Mouse (Mus musculus) granulocyte monocyte progenitor cell, adult 5-6 weeks (primary cell): ENCODE measurements around the gene Tuba4a. TPM values are rescaled to one million over a fixed set of nuclear protein-coding genes. Genes with fewer than 3 reads are reported as not detected.
"Not testable (repeated sequence)": the region's sequence is repeated elsewhere in the genome, so short reads cannot be mapped to it uniquely, and the experiment has no call there.

Experiments used
- ATAC-seq: replicated peaks from 2 replicates; pipeline ENCODE4 v1.8.0; 2016; ENCODE audit warnings: mild to moderate bottlenecking, moderate TSS enrichment, inconsistent platforms; ENCODE audit not compliant: poor library complexity, severe bottlenecking
- total RNA-seq, 2 experiments: library from RNA; stranded (forward) in 1 of 2; stranded (reverse) in 1 of 2; fragments of 200-712, 200-1000 nt in 1 of 2; fragments of >200 nt in 1 of 2; fragmentation: Nextera tagmentation in 1 of 2; gene quantifications; 2 replicates each; pipeline ENCODE4 v1.2.3; 2014 to 2017

Tuba4a gene
- total RNA-seq, 2 experiments from 2014 or later = 534 to 690 TPM

- ATAC-seq = peak; percentile 74
Observed at GRCm38 (mm10) chr1:75236117-75237050, 16.7 kb upstream of the Tuba4a start, which contains the start of gene Dnajb2. Dnajb2 (plus strand) TSS chr1:75236406.

- ATAC-seq = peak; percentile 69
Observed at GRCm38 (mm10) chr1:75234606-75235005, 14.9 kb upstream of the Tuba4a start.

GRCm38 (mm10) chr1:75232489-75232888, 12.8 kb upstream of the Tuba4a start:
- not testable (repeated sequence) for ATAC-seq

- ATAC-seq = no peak
Observed at GRCm38 (mm10) chr1:75231664-75232152, 12.0 kb upstream of the Tuba4a start, which contains the start of gene A630095N17Rik. A630095N17Rik (minus strand) TSS chr1:75232102.

- ATAC-seq = no peak
Observed at GRCm38 (mm10) chr1:75231224-75231623, 11.6 kb upstream of the Tuba4a start.

DNA sequence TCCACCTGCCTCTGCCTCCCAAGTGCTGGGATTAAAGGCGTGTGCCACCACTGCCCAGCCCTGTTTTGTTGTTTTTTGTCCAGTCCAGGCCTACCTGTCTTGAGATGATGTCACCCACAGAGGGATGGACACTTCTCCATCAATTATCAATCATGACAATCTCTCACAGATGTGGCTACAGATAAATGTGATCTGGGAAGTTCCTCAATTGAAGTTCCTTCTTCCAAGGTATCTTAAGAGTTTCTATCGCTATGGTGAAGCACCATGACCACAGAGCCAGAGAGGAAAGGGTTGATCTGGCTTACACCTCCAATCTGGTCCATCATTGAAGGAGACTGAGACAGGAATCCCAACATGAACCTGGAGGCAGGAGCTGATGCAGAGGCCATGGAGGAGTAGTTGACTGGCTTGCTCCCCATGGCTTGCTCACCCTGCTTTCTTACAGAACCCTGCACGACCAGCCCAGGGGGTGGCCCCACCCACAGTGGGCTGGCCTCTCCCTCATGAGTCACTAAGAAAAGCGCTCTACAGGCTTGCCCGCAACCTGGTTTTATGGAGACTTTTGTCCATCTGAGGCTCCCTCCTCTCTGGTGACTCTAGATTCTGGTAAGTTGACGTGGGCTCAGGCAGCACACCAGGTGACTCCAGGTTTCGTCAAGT, 10.8 kb upstream of the Tuba4a start:
- peak; percentile 60 for ATAC-seq

- no peak for ATAC-seq
Observed at GRCm38 (mm10) chr1:75229158-75229557, 9.5 kb upstream of the Tuba4a start.

DNA sequence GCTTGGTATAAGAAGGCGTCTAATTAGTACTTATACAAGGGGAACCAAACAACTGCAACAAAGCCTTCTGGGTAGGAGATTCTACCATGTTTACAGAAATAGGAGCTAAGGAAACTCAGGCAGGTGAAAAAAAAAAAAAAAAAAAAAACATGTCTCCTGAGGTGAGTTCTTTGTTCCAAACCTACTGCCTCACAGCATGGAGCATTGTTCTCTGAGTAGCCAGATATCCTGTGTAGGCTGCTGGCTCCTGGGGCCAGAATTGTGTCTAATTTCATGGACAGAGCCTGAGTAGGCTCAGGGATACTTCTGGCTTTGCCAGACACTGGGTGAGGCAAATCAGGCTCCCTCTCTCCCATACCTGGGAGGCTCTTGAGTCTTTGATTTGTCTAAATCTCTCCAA, 8.0 kb upstream of the Tuba4a start:
- no peak for ATAC-seq

DNA sequence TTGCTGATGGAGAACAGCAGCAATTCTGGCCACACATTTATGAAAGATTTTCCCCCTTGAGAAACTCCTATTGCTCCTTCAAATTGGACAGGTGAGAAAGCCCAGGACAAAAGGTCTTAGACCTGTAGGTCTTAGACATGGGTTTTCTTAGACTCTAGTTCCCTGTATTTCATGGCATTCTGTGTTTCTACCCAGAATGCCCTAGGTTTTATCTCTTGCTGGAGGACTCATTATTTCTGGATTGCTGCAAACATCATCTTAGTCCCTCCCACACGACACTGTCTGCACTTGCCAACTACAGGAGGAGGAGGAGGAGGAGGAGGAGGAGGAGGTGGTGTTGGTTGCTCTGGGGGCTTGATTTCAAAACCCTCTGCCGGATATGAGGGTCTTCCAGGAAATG, 6.5 kb upstream of the Tuba4a start:
- no peak for ATAC-seq

GRCm38 (mm10) chr1:75225473-75225872, 5.8 kb upstream of the Tuba4a start:
- ATAC-seq = no peak

DNA sequence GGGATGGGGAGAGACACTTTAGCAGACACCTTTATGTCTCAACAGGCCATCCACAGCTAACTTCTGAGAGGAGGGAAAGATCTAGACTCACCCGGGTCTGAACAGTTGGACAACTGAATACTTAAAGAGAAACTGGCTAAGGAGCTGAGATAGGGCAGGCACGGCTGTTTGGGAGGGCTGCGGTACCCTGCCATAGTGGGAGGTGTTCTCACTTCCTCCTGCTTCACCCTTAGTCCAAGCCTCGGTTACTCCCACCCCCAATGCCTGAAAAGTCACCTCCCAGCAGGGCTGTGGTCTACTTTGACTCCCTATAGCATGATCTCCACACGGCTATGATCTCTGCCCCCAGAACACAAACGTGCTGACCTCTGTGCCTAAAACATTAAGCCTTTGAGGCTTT, 3.9 kb upstream of the Tuba4a start:
- ATAC-seq = peak; percentile 72

DNA sequence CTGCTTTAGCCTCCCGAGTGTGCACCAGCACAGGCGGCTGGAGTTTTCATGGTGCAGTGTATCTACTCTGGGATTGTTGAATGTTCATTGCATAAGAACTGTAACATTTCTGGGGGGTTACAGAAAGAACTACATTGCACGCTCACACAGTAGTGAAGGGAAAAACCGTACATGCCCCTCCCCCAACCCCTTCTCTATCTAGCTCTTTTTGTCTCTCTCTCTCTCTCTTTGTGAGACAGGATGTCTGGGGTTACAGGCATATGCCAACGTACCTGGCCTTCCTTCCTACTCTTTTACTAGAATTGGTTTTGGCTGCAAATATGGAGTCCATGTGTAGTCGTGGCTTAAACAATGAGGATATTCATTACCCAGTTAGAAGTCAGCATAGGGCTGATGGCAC, 3.3 kb upstream of the Tuba4a start:
- ATAC-seq = no peak

DNA sequence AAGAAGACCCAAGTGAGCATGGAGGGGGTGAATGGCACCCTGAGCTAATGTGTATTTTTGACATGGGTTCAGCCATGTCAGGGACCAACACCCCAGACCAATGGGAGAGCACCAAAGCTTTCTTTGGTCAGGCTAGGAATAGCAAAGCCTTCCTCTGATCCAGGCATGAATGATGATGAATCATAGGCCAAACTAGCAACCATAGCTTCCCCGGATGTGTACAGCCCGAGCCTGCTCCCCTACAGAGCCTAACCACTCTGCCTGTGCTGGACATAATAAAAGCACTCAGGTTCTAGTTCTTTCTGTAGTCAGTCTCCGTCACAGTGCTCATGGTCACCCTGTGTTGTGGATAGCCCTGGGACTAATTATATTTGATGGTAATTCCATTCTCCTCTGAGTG, 1.9 kb upstream of the Tuba4a start:
- ATAC-seq = no peak

DNA sequence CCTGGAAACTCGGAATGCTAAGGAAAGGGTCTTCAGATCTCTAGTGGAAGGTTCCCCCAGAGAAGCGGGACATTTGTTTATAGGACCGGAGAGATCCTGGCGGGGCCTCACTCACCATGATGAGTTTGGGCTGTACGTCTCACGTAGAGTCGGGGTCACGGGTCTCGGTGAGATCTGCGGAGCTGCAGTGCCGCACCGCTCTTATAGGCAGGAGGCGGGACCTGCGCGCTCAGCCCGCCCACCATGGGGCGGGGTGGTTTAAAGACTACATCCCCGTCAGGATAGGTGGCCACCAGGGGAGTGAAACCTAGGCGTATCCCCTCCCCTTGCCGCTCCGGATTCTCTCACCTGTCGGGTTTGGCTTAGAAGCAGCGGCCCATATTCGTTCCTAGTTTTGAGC, 587 bp downstream of the Tuba4a start:
- ATAC-seq = peak; percentile 60

GRCm38 (mm10) chr1:75218227-75219001, 1.3 kb downstream of the Tuba4a start:
- ATAC-seq = peak; percentile 36

- no peak for ATAC-seq
Observed at GRCm38 (mm10) chr1:75217893-75218226, 1.8 kb downstream of the Tuba4a start.

DNA sequence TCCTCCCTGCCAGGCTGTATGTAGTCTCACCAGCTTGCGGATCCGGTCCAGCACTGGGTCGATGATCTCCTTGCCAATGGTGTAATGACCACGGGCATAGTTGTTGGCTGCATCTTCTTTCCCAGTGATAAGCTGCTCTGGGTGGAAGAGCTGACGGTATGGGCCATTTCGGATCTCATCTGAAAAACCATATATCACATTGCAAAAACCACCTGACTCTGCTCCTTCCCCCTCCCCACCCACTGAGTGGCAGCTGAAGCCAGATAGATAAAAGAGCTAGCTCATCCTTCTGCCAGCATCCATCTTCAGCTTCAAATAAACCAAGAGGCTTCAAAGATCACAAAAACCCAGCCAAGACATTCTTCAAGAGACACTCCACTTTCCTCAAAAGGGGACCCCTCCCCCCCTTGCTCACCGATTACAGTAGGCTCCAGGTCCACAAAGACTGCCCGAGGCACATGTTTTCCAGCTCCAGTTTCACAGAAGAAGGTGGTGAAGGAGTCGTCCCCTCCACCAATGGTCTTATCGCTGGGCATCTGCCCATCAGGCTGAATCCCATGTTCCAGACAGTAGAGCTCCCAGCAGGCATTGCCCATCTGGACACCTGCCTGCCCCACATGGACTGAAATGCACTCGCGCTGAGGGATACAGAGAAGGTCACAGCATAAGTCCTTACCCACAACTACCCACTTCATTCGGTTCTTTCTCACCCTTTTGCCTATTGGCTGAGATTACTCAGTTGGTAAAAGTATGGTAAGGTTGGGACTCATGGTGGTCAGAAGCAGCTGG, 2.7 kb downstream of the Tuba4a start:
- ATAC-seq = no peak

- ATAC-seq = no peak
Observed at GRCm38 (mm10) chr1:75215785-75216184, 3.9 kb downstream of the Tuba4a start.

DNA sequence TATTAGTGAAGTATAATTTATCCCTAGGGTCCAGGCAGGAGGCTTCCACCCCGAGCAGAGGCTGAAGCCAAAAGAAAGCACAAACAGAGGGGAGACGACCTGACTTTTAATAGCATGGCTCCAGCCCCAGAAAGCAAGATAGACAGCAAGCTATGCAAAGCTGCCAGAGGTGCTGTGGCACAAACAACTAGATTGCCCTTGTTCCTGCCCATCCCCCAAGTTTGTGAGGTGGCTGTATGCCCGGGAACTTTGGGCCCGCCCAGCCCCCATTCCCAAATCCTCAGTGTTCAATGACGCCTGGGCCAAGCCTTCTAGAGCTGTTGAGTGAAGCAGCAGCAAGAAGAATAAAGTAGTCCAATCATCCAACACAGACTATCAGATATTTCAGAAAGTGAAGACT, 4.8 kb downstream of the Tuba4a start:
- no peak for ATAC-seq

DNA sequence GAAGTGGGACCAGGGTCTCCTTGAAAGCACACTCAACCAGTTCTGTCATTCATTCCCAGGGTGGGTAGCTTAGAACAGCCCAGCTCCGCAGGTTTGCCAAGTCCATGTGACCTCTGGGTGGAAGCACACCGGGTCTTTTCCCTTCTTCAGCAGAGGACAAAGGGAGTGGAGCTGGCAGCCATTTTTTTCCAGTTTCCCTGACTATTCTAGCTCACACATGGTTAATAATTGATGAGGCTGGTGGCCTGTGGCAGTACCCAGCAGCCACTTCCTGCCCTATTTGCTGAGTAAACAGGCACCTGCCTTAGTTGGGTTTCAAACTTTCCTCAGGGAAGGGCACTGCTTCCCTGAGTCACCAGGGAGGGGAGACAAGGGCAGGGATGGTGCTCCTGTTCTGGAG, 5.2 kb downstream of the Tuba4a start:
- no peak for ATAC-seq
